Mouse (Mus musculus) stomach, postnatal 0 days (tissue): ENCODE results near the gene 1700029F12Rik.

ENCODE experiments used
- CTCF ChIP-seq: IDR thresholded peaks from 2 replicates; pipeline ENCODE4 v1.5.1; 2016; ENCODE audit warnings: antibody characterized with exemption, low read depth, mild to moderate bottlenecking, moderate library complexity
- EP300 ChIP-seq: optimal IDR thresholded peaks from 2 replicates; pipeline ENCODE3; 2016; ENCODE audit warnings: antibody characterized with exemption

DNA sequence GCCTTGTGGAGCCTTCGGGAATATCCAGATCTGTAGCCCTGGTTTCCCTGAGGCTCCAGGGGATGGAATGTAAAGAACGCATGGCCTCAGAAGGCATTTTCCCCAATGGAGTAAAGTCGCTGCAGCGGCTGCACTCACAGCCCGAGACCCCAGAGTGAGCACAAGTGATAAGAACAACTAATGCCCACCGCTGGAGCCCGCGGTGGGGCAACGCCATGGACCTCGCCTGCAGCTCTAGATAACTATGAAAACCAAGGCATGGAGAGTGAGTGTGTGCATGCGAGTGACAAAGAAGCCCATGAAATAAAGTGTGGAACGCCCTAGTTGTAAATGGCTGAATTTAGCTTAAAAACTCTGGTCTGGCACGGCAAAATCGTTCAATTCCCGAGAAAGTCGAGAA lies 45.0 kb downstream of the 1700029F12Rik start:
- TF ChIP-seq CTCF (no peak), EP300 (no peak)
